Mouse (Mus musculus): ENCODE results near the gene Zbed5. TPM values are rescaled to one million over a fixed set of nuclear protein-coding genes. Genes with fewer than 3 reads are reported as not detected.
A peak's percentile ranks its signal among the peaks of the same experiment; 100 is the strongest.

Zbed5 gene
- polyA plus RNA-seq, 1 experiment: 1.7 TPM

DNA sequence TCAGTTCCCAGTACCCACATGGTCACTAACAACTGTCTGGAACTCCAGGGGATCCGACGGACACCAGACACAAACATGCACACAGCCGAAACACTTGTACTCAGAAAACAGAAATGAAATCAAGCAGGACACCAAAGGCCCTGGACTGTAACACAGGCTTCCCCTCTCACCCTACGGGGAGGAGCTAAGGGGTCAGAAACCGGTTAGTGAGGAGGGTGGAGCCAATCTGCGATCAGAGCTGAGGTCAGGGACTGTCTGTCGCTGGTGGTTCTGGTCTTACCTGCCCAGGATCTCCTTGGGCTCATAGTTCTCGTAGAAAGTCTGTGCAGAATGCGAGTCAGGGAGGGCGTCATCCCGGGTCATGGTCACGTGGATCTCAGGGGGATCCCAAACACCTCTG, 21.6 kb upstream of the Zbed5 start:
- Histone ChIP-seq H3K79me2 (ENCODE audit: control insufficient read depth, insufficient read depth) (no peaks in the 10 kb centered on the region), H3K4me3 (no peak overlapping the region), H3ac (ENCODE audit: control insufficient read depth, insufficient read length) (no peak overlapping the region), H3K27me3 (ENCODE audit: control insufficient read depth, insufficient read depth, insufficient read length) (no peaks in the 10 kb centered on the region), H3K36me3 (ENCODE audit: control insufficient read depth, insufficient read depth) (no peaks in the 10 kb centered on the region), H3K4me2 (ENCODE audit: low read depth) (no peak overlapping the region)
- TF ChIP-seq TCF12 (IDR thresholded peaks at IDR 0.05; ENCODE audit: insufficient read depth, poor library complexity, severe bottlenecking) (no peak), POLR2A (IDR thresholded peaks at IDR 0.05; ENCODE audit: insufficient read length, low read depth) (no peak), SRF (IDR thresholded peaks at IDR 0.05; ENCODE audit: control insufficient read depth, insufficient read length, low read depth) (no peak), MAX (IDR thresholded peaks at IDR 0.05; ENCODE audit: low read depth) (no peak), TCF3 (IDR thresholded peaks at IDR 0.05; ENCODE audit: insufficient read length, low read depth) (no peak), MYOG (IDR thresholded peaks at IDR 0.05; ENCODE audit: control insufficient read depth in 1 of 3, insufficient read depth in 1 of 3, insufficient read length in 2 of 3, low read depth in 2 of 3) (no peak), USF1 (IDR thresholded peaks at IDR 0.05; ENCODE audit: low read depth) (no peak), E2F4 (IDR thresholded peaks at IDR 0.05; ENCODE audit: insufficient read depth) (no peak), MYOD1 (IDR thresholded peaks at IDR 0.05; ENCODE audit: control insufficient read depth in 1 of 3, insufficient read length in 2 of 3, low read depth in 2 of 3) (no peak), REST (IDR thresholded peaks at IDR 0.05; ENCODE audit: insufficient read depth, insufficient read length) (no peak), POLR2AphosphoS2 (IDR thresholded peaks at IDR 0.05; ENCODE audit: insufficient read length, low read depth) (no peak), CEBPB (IDR thresholded peaks at IDR 0.05; ENCODE audit: insufficient read depth, poor library complexity, severe bottlenecking) (no peak)

DNA sequence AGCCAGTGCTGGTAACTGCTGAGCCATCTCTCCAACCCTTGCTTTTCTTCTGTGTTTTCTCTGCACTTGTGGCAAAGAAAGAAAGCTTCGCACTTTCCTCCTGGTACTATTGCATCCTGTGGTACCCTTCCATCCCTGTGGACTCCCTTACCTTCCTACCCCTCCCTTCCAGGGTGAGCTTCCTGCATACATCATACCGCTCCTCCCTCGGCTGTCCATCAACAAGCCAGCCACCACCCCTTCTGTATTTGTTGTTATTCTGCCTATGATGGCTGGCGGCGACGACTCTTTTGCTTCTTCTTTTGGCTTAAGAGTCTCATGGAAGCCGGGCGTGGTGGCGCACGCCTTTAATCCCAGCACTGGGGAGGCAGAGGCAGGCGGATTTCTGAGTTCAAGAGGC, 20.4 kb upstream of the Zbed5 start:
- TF ChIP-seq POLR2A (IDR thresholded peaks at IDR 0.05; ENCODE audit: insufficient read length, low read depth) (no peak), SRF (IDR thresholded peaks at IDR 0.05; ENCODE audit: control insufficient read depth, insufficient read length, low read depth) (no peak), MAX (IDR thresholded peaks at IDR 0.05; ENCODE audit: low read depth) (no peak), CEBPB (IDR thresholded peaks at IDR 0.05; ENCODE audit: insufficient read depth, poor library complexity, severe bottlenecking) (no peak), TCF12 (IDR thresholded peaks at IDR 0.05; ENCODE audit: insufficient read depth, poor library complexity, severe bottlenecking) (no peak), REST (IDR thresholded peaks at IDR 0.05; ENCODE audit: insufficient read depth, insufficient read length) (no peak), MYOD1 (IDR thresholded peaks at IDR 0.05; ENCODE audit: control insufficient read depth in 1 of 3, insufficient read length in 2 of 3, low read depth in 2 of 3) (no peak), E2F4 (IDR thresholded peaks at IDR 0.05; ENCODE audit: insufficient read depth) (no peak), POLR2AphosphoS2 (IDR thresholded peaks at IDR 0.05; ENCODE audit: insufficient read length, low read depth) (no peak), USF1 (IDR thresholded peaks at IDR 0.05; ENCODE audit: low read depth) (no peak), MYOG (IDR thresholded peaks at IDR 0.05; ENCODE audit: control insufficient read depth in 1 of 3, insufficient read depth in 1 of 3, insufficient read length in 2 of 3, low read depth in 2 of 3) (no peak), TCF3 (IDR thresholded peaks at IDR 0.05; ENCODE audit: insufficient read length, low read depth) (no peak)
- H3ac ChIP-seq (ENCODE audit: control insufficient read depth, insufficient read length): no peak overlapping the region

DNA sequence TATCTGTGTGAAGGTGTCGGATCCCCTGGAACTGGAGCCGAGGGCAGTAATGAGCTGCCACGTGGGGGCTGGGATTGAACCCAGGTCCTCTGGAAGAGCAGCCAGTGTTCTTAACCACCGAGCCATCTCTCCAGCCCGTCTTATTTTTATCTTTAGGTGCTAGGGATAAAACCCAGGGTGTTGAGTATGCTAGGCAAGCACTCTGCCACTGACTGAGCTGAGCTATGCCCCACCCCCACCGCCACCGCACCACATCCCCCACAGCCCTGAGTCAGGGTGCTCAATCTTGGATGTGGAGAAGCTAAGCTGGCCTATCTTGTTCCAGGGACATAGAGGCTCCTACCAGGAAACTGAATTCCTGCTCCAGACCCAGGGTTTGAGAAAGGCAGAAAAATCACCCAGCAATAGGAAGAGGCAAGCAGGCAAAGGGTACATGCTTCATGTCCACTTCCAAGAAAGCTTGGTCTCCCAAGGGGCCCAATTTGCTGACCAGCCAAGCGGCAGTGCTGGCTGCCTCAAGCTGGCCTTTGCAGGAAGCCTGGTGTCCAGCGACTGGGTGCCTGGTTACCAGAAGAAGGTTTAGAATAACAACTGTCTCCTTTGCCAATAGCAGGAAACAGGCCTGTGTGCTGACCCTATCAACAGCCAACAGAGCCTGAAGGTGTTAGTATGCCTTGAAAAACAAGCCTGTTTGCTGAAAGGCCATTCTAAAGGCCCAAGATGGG, 17.6 kb upstream of the Zbed5 start:
- no peak overlapping the region for H3K4me2 ChIP-seq (ENCODE audit: low read depth)
- no peaks in the 10 kb centered on the region for H3K79me2 ChIP-seq (ENCODE audit: control insufficient read depth, insufficient read depth)
- TF ChIP-seq TCF3 (IDR thresholded peaks at IDR 0.05; ENCODE audit: insufficient read length, low read depth) (no peak), MYOD1 (IDR thresholded peaks at IDR 0.05; ENCODE audit: control insufficient read depth in 1 of 3, insufficient read length in 2 of 3, low read depth in 2 of 3) (no peak), CEBPB (IDR thresholded peaks at IDR 0.05; ENCODE audit: insufficient read depth, poor library complexity, severe bottlenecking) (no peak), POLR2A (IDR thresholded peaks at IDR 0.05; ENCODE audit: insufficient read length, low read depth) (no peak), USF1 (IDR thresholded peaks at IDR 0.05; ENCODE audit: low read depth) (no peak), REST (IDR thresholded peaks at IDR 0.05; ENCODE audit: insufficient read depth, insufficient read length) (no peak), E2F4 (IDR thresholded peaks at IDR 0.05; ENCODE audit: insufficient read depth) (no peak), TCF12 (IDR thresholded peaks at IDR 0.05; ENCODE audit: insufficient read depth, poor library complexity, severe bottlenecking) (no peak), MYOG (IDR thresholded peaks at IDR 0.05; ENCODE audit: control insufficient read depth in 1 of 3, insufficient read depth in 1 of 3, insufficient read length in 2 of 3, low read depth in 2 of 3) (no peak), MAX (IDR thresholded peaks at IDR 0.05; ENCODE audit: low read depth) (no peak), POLR2AphosphoS2 (IDR thresholded peaks at IDR 0.05; ENCODE audit: insufficient read length, low read depth) (no peak), SRF (IDR thresholded peaks at IDR 0.05; ENCODE audit: control insufficient read depth, insufficient read length, low read depth) (no peak)
- H3K27me3 ChIP-seq (ENCODE audit: control insufficient read depth, insufficient read depth, insufficient read length): no peaks in the 10 kb centered on the region
- H3K36me3 ChIP-seq (ENCODE audit: control insufficient read depth, insufficient read depth): peaks cover 19% of the 10 kb centered on the region
- no peak overlapping the region for H3ac ChIP-seq (ENCODE audit: control insufficient read depth, insufficient read length)
- no peak overlapping the region for H3K4me3 ChIP-seq

More for the DNA sequence above, 20.4 kb upstream of the Zbed5 start:
- Histone ChIP-seq H3K79me2 (ENCODE audit: control insufficient read depth, insufficient read depth) (no peaks in the 10 kb centered on the region), H3K27me3 (ENCODE audit: control insufficient read depth, insufficient read depth, insufficient read length) (no peaks in the 10 kb centered on the region), H3K4me2 (ENCODE audit: low read depth) (no peak overlapping the region), H3K36me3 (ENCODE audit: control insufficient read depth, insufficient read depth) (no peaks in the 10 kb centered on the region), H3K4me3 (no peak overlapping the region)

DNA sequence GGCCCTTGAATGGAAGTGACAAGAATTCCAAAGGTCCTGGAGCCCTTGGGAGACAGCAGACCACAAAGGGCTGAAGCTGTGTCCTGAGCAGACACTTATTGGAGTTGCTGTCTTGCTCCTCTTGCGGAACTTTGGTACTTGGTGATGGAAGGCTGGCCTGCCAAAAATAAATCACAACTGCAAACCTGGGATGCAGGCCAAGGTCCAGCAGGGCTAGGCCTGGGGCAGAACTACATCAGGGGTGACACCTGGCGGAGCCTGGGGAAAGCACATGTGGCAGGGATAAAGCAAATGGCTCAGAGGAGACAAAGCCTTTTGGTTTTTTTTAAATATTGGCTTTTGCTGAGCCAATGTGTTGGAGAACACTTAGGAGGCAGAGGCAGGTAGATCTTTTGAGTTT, 16.6 kb upstream of the Zbed5 start:
- H3K4me2 ChIP-seq (ENCODE audit: low read depth): no peak overlapping the region
- H3K4me3 ChIP-seq: no peak overlapping the region
- H3K27me3 ChIP-seq (ENCODE audit: control insufficient read depth, insufficient read depth, insufficient read length): no peaks in the 10 kb centered on the region
- no peaks in the 10 kb centered on the region for H3K79me2 ChIP-seq (ENCODE audit: control insufficient read depth, insufficient read depth)
- H3ac ChIP-seq (ENCODE audit: control insufficient read depth, insufficient read length): no peak overlapping the region
- peaks cover 26% of the 10 kb centered on the region for H3K36me3 ChIP-seq (ENCODE audit: control insufficient read depth, insufficient read depth)
- no peak for TF ChIP-seq TCF12 (IDR thresholded peaks at IDR 0.05; ENCODE audit: insufficient read depth, poor library complexity, severe bottlenecking)
- no peak for TF ChIP-seq CEBPB (IDR thresholded peaks at IDR 0.05; ENCODE audit: insufficient read depth, poor library complexity, severe bottlenecking)
- peak in 1 of 3 experiments; percentile 7 for TF ChIP-seq MYOG (IDR thresholded peaks at IDR 0.05; ENCODE audit: control insufficient read depth in 1 of 3, insufficient read depth in 1 of 3, insufficient read length in 2 of 3, low read depth in 2 of 3)
- no peak for TF ChIP-seq E2F4 (IDR thresholded peaks at IDR 0.05; ENCODE audit: insufficient read depth)
- no peak for TF ChIP-seq MAX (IDR thresholded peaks at IDR 0.05; ENCODE audit: low read depth)
- TF ChIP-seq TCF3 (IDR thresholded peaks at IDR 0.05; ENCODE audit: insufficient read length, low read depth): no peak
- no peak for TF ChIP-seq POLR2A (IDR thresholded peaks at IDR 0.05; ENCODE audit: insufficient read length, low read depth)
- TF ChIP-seq MYOD1 (IDR thresholded peaks at IDR 0.05; ENCODE audit: control insufficient read depth in 1 of 3, insufficient read length in 2 of 3, low read depth in 2 of 3): peak in 1 of 3 experiments; percentile 3
- TF ChIP-seq REST (IDR thresholded peaks at IDR 0.05; ENCODE audit: insufficient read depth, insufficient read length): no peak
- no peak for TF ChIP-seq USF1 (IDR thresholded peaks at IDR 0.05; ENCODE audit: low read depth)
- TF ChIP-seq POLR2AphosphoS2 (IDR thresholded peaks at IDR 0.05; ENCODE audit: insufficient read length, low read depth): no peak
- no peak for TF ChIP-seq SRF (IDR thresholded peaks at IDR 0.05; ENCODE audit: control insufficient read depth, insufficient read length, low read depth)

Measured in myocyte (in vitro differentiated cells).